Mouse (Mus musculus): ENCODE results near the gene Trpc4ap. TPM values are rescaled to one million over a fixed set of nuclear protein-coding genes. Genes with fewer than 3 reads are reported as not detected.

Trpc4ap gene
- polyA plus RNA-seq, 1 experiment from 2014 or later, result 50.8 TPM

GRCm38 (mm10) chr2:155673546-155673945 lies 18.6 kb downstream of the Trpc4ap start:
- Histone ChIP-seq H3K4me2 (no peak overlapping the region), H3K27me3 (no peaks in the 10 kb centered on the region), H3K36me3 (peaks cover 26% of the 10 kb centered on the region), H3K27ac (no peak overlapping the region), H3K9me3 (replicated peaks) (no peaks in the 10 kb centered on the region), H3K4me1 (replicated peaks) (no peaks in the 10 kb centered on the region; the same call in 1 of the 2 replicates), H3K4me3 (replicated peaks) (no peak overlapping the region), H3K9ac (no peak overlapping the region)
- WGBS (ENCODE audit: insufficient replicate concordance), result 17% methylated on average over 2 of the region's 2 CpGs
- ATAC-seq (ENCODE audit: low read depth), result peak; percentile 29; the same call in 1 of the 2 replicates
- DNase-seq, result peak; percentile 48

GRCm38 (mm10) chr2:155671236-155671635 lies 20.9 kb downstream of the Trpc4ap start:
- H3K27me3 ChIP-seq, result no peaks in the 10 kb centered on the region
- no peak overlapping the region for H3K27ac ChIP-seq
- H3K9ac ChIP-seq, result no peak overlapping the region
- H3K4me1 ChIP-seq (replicated peaks), result no peaks in the 10 kb centered on the region; the same call in 1 of the 2 replicates
- ATAC-seq (ENCODE audit: low read depth), result no peak
- no peak for DNase-seq
- H3K36me3 ChIP-seq, result peaks cover 48% of the 10 kb centered on the region
- no peak overlapping the region for H3K4me2 ChIP-seq
- 85% methylated on average over 4 of the region's 4 CpGs for WGBS (ENCODE audit: insufficient replicate concordance)
- no peaks in the 10 kb centered on the region for H3K9me3 ChIP-seq (replicated peaks)
- no peak overlapping the region for H3K4me3 ChIP-seq (replicated peaks)

- Histone ChIP-seq H3K4me3 (replicated peaks) (no peak overlapping the region), H3K27ac (no peak overlapping the region), H3K9me3 (replicated peaks) (no peaks in the 10 kb centered on the region), H3K4me2 (no peak overlapping the region), H3K27me3 (no peaks in the 10 kb centered on the region), H3K36me3 (peaks cover 74% of the 10 kb centered on the region), H3K9ac (no peak overlapping the region), H3K4me1 (replicated peaks) (no peaks in the 10 kb centered on the region)
- DNase-seq (peak; percentile 13), ATAC-seq (ENCODE audit: low read depth) (no peak)
- 75% methylated on average over 4 of the region's 4 CpGs for WGBS (ENCODE audit: insufficient replicate concordance)
Observed at GRCm38 (mm10) chr2:155668461-155668860, 23.7 kb downstream of the Trpc4ap start.

- H3K9me3 ChIP-seq (replicated peaks), result no peaks in the 10 kb centered on the region
- H3K4me1 ChIP-seq (replicated peaks), result no peaks in the 10 kb centered on the region
- H3K27ac ChIP-seq, result no peak overlapping the region
- 91% methylated on average over 8 of the region's 8 CpGs for WGBS (ENCODE audit: insufficient replicate concordance)
- DNase-seq (no peak), ATAC-seq (ENCODE audit: low read depth) (no peak)
- H3K9ac ChIP-seq, result no peak overlapping the region
- no peak overlapping the region for H3K4me2 ChIP-seq
- H3K27me3 ChIP-seq, result no peaks in the 10 kb centered on the region
- H3K36me3 ChIP-seq, result peaks cover 77% of the 10 kb centered on the region
- no peak overlapping the region for H3K4me3 ChIP-seq (replicated peaks)
Observed at GRCm38 (mm10) chr2:155667881-155668280, 24.3 kb downstream of the Trpc4ap start.

- DNase-seq (no peak), ATAC-seq (ENCODE audit: low read depth) (no peak)
- Histone ChIP-seq H3K9ac (no peak overlapping the region), H3K27me3 (no peaks in the 10 kb centered on the region), H3K36me3 (peaks cover 85% of the 10 kb centered on the region), H3K9me3 (replicated peaks) (no peaks in the 10 kb centered on the region), H3K4me1 (replicated peaks) (no peaks in the 10 kb centered on the region), H3K4me2 (no peak overlapping the region), H3K4me3 (replicated peaks) (no peak overlapping the region), H3K27ac (no peak overlapping the region)
- 70% methylated on average over 6 of the region's 6 CpGs for WGBS (ENCODE audit: insufficient replicate concordance)
Observed at GRCm38 (mm10) chr2:155663910-155664460, 28.2 kb downstream of the Trpc4ap start.

GRCm38 (mm10) chr2:155663097-155663496 lies 29.1 kb downstream of the Trpc4ap start:
- peaks cover 87% of the 10 kb centered on the region for H3K36me3 ChIP-seq

GRCm38 (mm10) chr2:155662390-155662789 lies 29.8 kb downstream of the Trpc4ap start:
- 83% methylated on average over 5 of the region's 5 CpGs for WGBS (ENCODE audit: insufficient replicate concordance)
- H3K4me2 ChIP-seq, result no peak overlapping the region
- no peaks in the 10 kb centered on the region for H3K4me1 ChIP-seq (replicated peaks)
- ATAC-seq (ENCODE audit: low read depth), result no peak
- no peak overlapping the region for H3K9ac ChIP-seq
- H3K9me3 ChIP-seq (replicated peaks), result no peaks in the 10 kb centered on the region
- no peaks in the 10 kb centered on the region for H3K27me3 ChIP-seq
- no peak for DNase-seq
- no peak overlapping the region for H3K4me3 ChIP-seq (replicated peaks)
- H3K36me3 ChIP-seq, result peaks cover 87% of the 10 kb centered on the region
- no peak overlapping the region for H3K27ac ChIP-seq

More at GRCm38 (mm10) chr2:155663097-155663496, 29.1 kb downstream of the Trpc4ap start:
- Histone ChIP-seq H3K9ac (no peak overlapping the region), H3K4me3 (replicated peaks) (no peak overlapping the region), H3K4me1 (replicated peaks) (no peaks in the 10 kb centered on the region), H3K9me3 (replicated peaks) (no peaks in the 10 kb centered on the region), H3K27ac (no peak overlapping the region), H3K27me3 (no peaks in the 10 kb centered on the region), H3K4me2 (no peak overlapping the region)
- WGBS (ENCODE audit: insufficient replicate concordance), result 31% methylated on average over 5 of the region's 5 CpGs
- DNase-seq (no peak), ATAC-seq (ENCODE audit: low read depth) (no peak)

GRCm38 (mm10) chr2:155655759-155656372 lies 36.3 kb downstream of the Trpc4ap start:
- peaks cover 83% of the 10 kb centered on the region for H3K36me3 ChIP-seq
- H3K4me3 ChIP-seq (replicated peaks), result no peak overlapping the region
- ATAC-seq (ENCODE audit: low read depth), result no peak
- no peak overlapping the region for H3K27ac ChIP-seq
- no peaks in the 10 kb centered on the region for H3K27me3 ChIP-seq
- H3K4me1 ChIP-seq (replicated peaks), result no peaks in the 10 kb centered on the region
- H3K9me3 ChIP-seq (replicated peaks), result no peaks in the 10 kb centered on the region
- no peak overlapping the region for H3K4me2 ChIP-seq
- no peak for DNase-seq
- H3K9ac ChIP-seq, result no peak overlapping the region
- 75% methylated on average over 6 of the region's 6 CpGs for WGBS (ENCODE audit: insufficient replicate concordance)

GRCm38 (mm10) chr2:155652618-155653017 lies 39.6 kb downstream of the Trpc4ap start:
- no peak overlapping the region for H3K4me3 ChIP-seq (replicated peaks)
- no peak overlapping the region for H3K9ac ChIP-seq
- ATAC-seq (ENCODE audit: low read depth), result no peak
- H3K27me3 ChIP-seq, result no peaks in the 10 kb centered on the region
- no peak overlapping the region for H3K27ac ChIP-seq
- no peaks in the 10 kb centered on the region for H3K9me3 ChIP-seq (replicated peaks)
- 80% methylated on average over 5 of the region's 5 CpGs for WGBS (ENCODE audit: insufficient replicate concordance)
- H3K4me2 ChIP-seq, result no peak overlapping the region
- H3K36me3 ChIP-seq, result peaks cover 80% of the 10 kb centered on the region
- no peak for DNase-seq
- no peaks in the 10 kb centered on the region for H3K4me1 ChIP-seq (replicated peaks)

- Histone ChIP-seq H3K4me1 (replicated peaks) (no peaks in the 10 kb centered on the region), H3K27ac (no peak overlapping the region), H3K9me3 (replicated peaks) (no peaks in the 10 kb centered on the region), H3K4me3 (replicated peaks) (no peak overlapping the region), H3K9ac (no peak overlapping the region), H3K4me2 (no peak overlapping the region), H3K27me3 (no peaks in the 10 kb centered on the region), H3K36me3 (peaks cover 79% of the 10 kb centered on the region)
- DNase-seq, result no peak
- ATAC-seq (ENCODE audit: low read depth), result no peak
- 85% methylated on average over 7 of the region's 7 CpGs for WGBS (ENCODE audit: insufficient replicate concordance)
Observed at GRCm38 (mm10) chr2:155645746-155646145, 46.4 kb downstream of the Trpc4ap start.

GRCm38 (mm10) chr2:155641540-155642472 lies 50.4 kb downstream of the Trpc4ap start:
- WGBS (ENCODE audit: insufficient replicate concordance), result 76% methylated on average over 18 of the region's 18 CpGs
- no peak overlapping the region for H3K9ac ChIP-seq
- H3K4me2 ChIP-seq, result no peak overlapping the region
- peaks cover 5% of the 10 kb centered on the region; the same call in 1 of the 2 replicates for H3K4me1 ChIP-seq (replicated peaks)
- peaks cover 88% of the 10 kb centered on the region for H3K36me3 ChIP-seq
- ATAC-seq (ENCODE audit: low read depth) (0 out of 2 replicates have a peak, but pooled peaks have one; percentile 22), DNase-seq (no peak)
- no peak overlapping the region for H3K4me3 ChIP-seq (replicated peaks)
- no peaks in the 10 kb centered on the region for H3K27me3 ChIP-seq
- no peaks in the 10 kb centered on the region for H3K9me3 ChIP-seq (replicated peaks)
- H3K27ac ChIP-seq, result no peak overlapping the region
